Mouse (Mus musculus) spleen, postnatal 36 days (tissue): ENCODE results near the gene Dgkg.

Experiments
- DNase-seq, 2 experiments: peaks; one replicate each; pipeline ENCODE4 v3.0.0; 2022; ENCODE audit warnings: low spot score in 2 of 2, mixed read lengths in 1 of 2

The Dgkg gene

GRCm38 (mm10) chr16:22501855-22502254 is 155.2 kb downstream of the Dgkg start:
- DNase-seq = no peak

GRCm38 (mm10) chr16:22500561-22500960 is 156.5 kb downstream of the Dgkg start:
- DNase-seq = no peak

- no peak for DNase-seq
Observed at GRCm38 (mm10) chr16:22499951-22500350, 157.1 kb downstream of the Dgkg start.

GRCm38 (mm10) chr16:22499447-22499846 is 157.6 kb downstream of the Dgkg start:
- no peak for DNase-seq

- peak; percentile 14 to 22 for DNase-seq
Observed at GRCm38 (mm10) chr16:22497976-22498375, 159.0 kb downstream of the Dgkg start.

- DNase-seq = no peak
Observed at GRCm38 (mm10) chr16:22495259-22495658, 161.8 kb downstream of the Dgkg start.

- DNase-seq = no peak
Observed at GRCm38 (mm10) chr16:22494815-22495214, 162.2 kb downstream of the Dgkg start.

GRCm38 (mm10) chr16:22493396-22493795 is 163.6 kb downstream of the Dgkg start:
- DNase-seq = no peak

- no peak for DNase-seq
Observed at GRCm38 (mm10) chr16:22491446-22492166, 165.4 kb downstream of the Dgkg start.

GRCm38 (mm10) chr16:22483900-22484299 is 173.1 kb downstream of the Dgkg start:
- DNase-seq = no peak

- DNase-seq = no peak
Observed at GRCm38 (mm10) chr16:22479322-22479721, 177.7 kb downstream of the Dgkg start.

GRCm38 (mm10) chr16:22471728-22472127 is 185.3 kb downstream of the Dgkg start:
- no peak for DNase-seq

GRCm38 (mm10) chr16:22469385-22469784 is 187.6 kb downstream of the Dgkg start:
- no peak for DNase-seq

- no peak for DNase-seq
Observed at GRCm38 (mm10) chr16:22467111-22467510, 189.9 kb downstream of the Dgkg start.

- peak; percentile 70 for DNase-seq
Observed at GRCm38 (mm10) chr16:22466381-22466780, 190.6 kb downstream of the Dgkg start.

GRCm38 (mm10) chr16:22462220-22462619 is 194.8 kb downstream of the Dgkg start:
- DNase-seq = no peak

GRCm38 (mm10) chr16:22461728-22462127 is 195.3 kb downstream of the Dgkg start:
- no peak for DNase-seq

- no peak for DNase-seq
Observed at GRCm38 (mm10) chr16:22460960-22461359, 196.1 kb downstream of the Dgkg start.

- DNase-seq = no peak
Observed at GRCm38 (mm10) chr16:22452082-22452481, 204.9 kb downstream of the Dgkg start.

GRCm38 (mm10) chr16:22448093-22448492 is 208.9 kb downstream of the Dgkg start:
- DNase-seq = no peak

GRCm38 (mm10) chr16:22444786-22445185 is 212.2 kb downstream of the Dgkg start:
- peak; percentile 64 to 69 for DNase-seq

GRCm38 (mm10) chr16:22442202-22442601 is 214.8 kb downstream of the Dgkg start:
- DNase-seq = no peak

- no peak for DNase-seq
Observed at GRCm38 (mm10) chr16:22441317-22441716, 215.7 kb downstream of the Dgkg start.

GRCm38 (mm10) chr16:22440269-22440668 is 216.8 kb downstream of the Dgkg start:
- DNase-seq = peak; percentile 8 to 18
